Mouse (Mus musculus) liver, adult 2 months (tissue): Measurements from ENCODE around the gene Zbtb2. TPM values are rescaled to one million over a fixed set of nuclear protein-coding genes. Genes with fewer than 3 reads are reported as not detected.
"Not testable (repeated sequence)": the region's sequence is repeated elsewhere in the genome, so short reads cannot be mapped to it uniquely, and the experiment has no call there.

Source experiments
- DNase-seq: peaks from one replicate; pipeline ENCODE4 v3.0.0-alpha.2; 2011; ENCODE audit warnings: low read depth, low spot score; ENCODE audit errors: extremely low read depth
- H3K27ac ChIP-seq: fragments of 200-500 bp; replicated peaks from 2 replicates; pipeline ENCODE4 v1.5.1; 2012; ENCODE audit warnings: low read depth, mild to moderate bottlenecking, control low read depth, inconsistent platforms, low read length; ENCODE audit not compliant: insufficient read depth
- H3K27me3 ChIP-seq: fragments of 200-500 bp; 2 replicates; pipeline ENCODE4 v1.6.1; 2012; ENCODE audit warnings: mild to moderate bottlenecking, moderate library complexity, low read length, inconsistent platforms; ENCODE audit not compliant: control insufficient read depth, insufficient read depth
- H3K36me3 ChIP-seq: fragments of 200-500 bp; 2 replicates; pipeline ENCODE4 v1.6.1; 2012; ENCODE audit warnings: low read length, inconsistent platforms; ENCODE audit not compliant: control insufficient read depth, insufficient read depth
- H3K4me1 ChIP-seq: fragments of 200-500 bp; 2 replicates; pipeline ENCODE4 v1.6.1; 2011; ENCODE audit warnings: low read length; ENCODE audit not compliant: control insufficient read depth, insufficient read depth
- H3K4me3 ChIP-seq: fragments of 200-500 bp; 2 replicates; pipeline ENCODE4 v1.5.1; 2011; ENCODE audit warnings: low read depth, mild to moderate bottlenecking, control low read depth, low read length, moderate library complexity; ENCODE audit not compliant: insufficient read depth
- H3K79me2 ChIP-seq: fragments of 200-500 bp; 2 replicates; pipeline ENCODE4 v1.6.1; 2012; ENCODE audit warnings: inconsistent platforms, mild to moderate bottlenecking, low read length, moderate library complexity; ENCODE audit not compliant: control insufficient read depth, insufficient read depth
- H3K9ac ChIP-seq: fragments of 200-500 bp; 2 replicates; pipeline ENCODE4 v1.6.1; 2012; ENCODE audit warnings: low read depth, mild to moderate bottlenecking, control low read depth, inconsistent platforms, low read length
- CTCF ChIP-seq: fragments of 200-500 bp; IDR thresholded peaks from 2 replicates; pipeline ENCODE4 v1.5.1; 2011; ENCODE audit warnings: low read depth, low read length, control low read depth
- POLR2A ChIP-seq: fragments of 200-500 bp; IDR thresholded peaks from 2 replicates; pipeline ENCODE4 v1.6.1; 2011; ENCODE audit warnings: low read length, control low read depth; ENCODE audit not compliant: insufficient read depth; ENCODE audit errors: extremely low read depth
- WGBS: fragments of 180-500 bp; shearing (Covaris S2); methylation state at CpG from one replicate; pipeline ENCODE4 v1.1.7; 2018; 5-methylcytosine and 5-hydroxymethylcytosine counted together
- polyA plus RNA-seq: library from polyadenylated mRNA; depleted of rRNA; stranded (reverse); fragments of >200 nt; gene quantifications from 2 replicates; pipeline ENCODE4 v1.2.3, GENCODE M21; 2012; rRNA removed
- total RNA-seq: library from RNA; depleted of rRNA; stranded (reverse); fragments of >200 nt; gene quantifications from 2 replicates; pipeline ENCODE4 v1.2.3, GENCODE M21; 2014; rRNA removed

The Zbtb2 gene
- total RNA-seq (2.4 and 3.0 TPM in 2 replicates), polyA plus RNA-seq (2.5 and 3.4 TPM in 2 replicates)

GRCm38 (mm10) chr10:4387701-4388383 is at the start of gene Zbtb2:
Zbtb2 (minus strand) TSS chr10:4388108.
- peaks cover under 1% of the 10 kb centered on the region; the same call in 1 of the 2 replicates for H3K36me3 ChIP-seq
- H3K79me2 ChIP-seq, result peaks cover 34% of the 10 kb centered on the region; the same call in 1 of the 2 replicates
- H3K9ac ChIP-seq, result peak within 1 kb of the TSS; percentile 98
- H3K27ac ChIP-seq, result peak within 1 kb of the TSS; percentile 98
- DNase-seq, result no peak
- H3K4me3 ChIP-seq, result peak within 1 kb of the TSS; percentile 94
- no peaks in the 10 kb centered on the region for H3K27me3 ChIP-seq
- H3K4me1 ChIP-seq, result peaks cover 30% of the 10 kb centered on the region
- TF ChIP-seq POLR2A (no peak), CTCF (no peak)
- under 1% methylated on average over 53 of the region's 87 CpGs for WGBS

- no peak for DNase-seq
- H3K36me3 ChIP-seq, result peaks cover 20% of the 10 kb centered on the region
- TF ChIP-seq CTCF, result no peak
- no peak for TF ChIP-seq POLR2A
Measured at GRCm38 (mm10) chr10:4435416-4435815, 47.5 kb upstream of the Zbtb2 start.

GRCm38 (mm10) chr10:4433871-4434270 is 46.0 kb upstream of the Zbtb2 start:
- peaks cover 12% of the 10 kb centered on the region; the same call in 1 of the 2 replicates for H3K79me2 ChIP-seq
- not testable (repeated sequence) for H3K9ac ChIP-seq, H3K27me3 ChIP-seq, H3K27ac ChIP-seq, H3K4me3 ChIP-seq, DNase-seq, H3K36me3 ChIP-seq, H3K4me1 ChIP-seq
- 86% methylated on average over 2 of the region's 2 CpGs for WGBS

More at GRCm38 (mm10) chr10:4435416-4435815, 47.5 kb upstream of the Zbtb2 start:
- no peaks in the 10 kb centered on the region for H3K27me3 ChIP-seq
- H3K79me2 ChIP-seq, result peaks cover 4% of the 10 kb centered on the region; the same call in 1 of the 2 replicates
- H3K4me3 ChIP-seq, result no peak overlapping the region
- 83% methylated on average over 3 of the region's 3 CpGs for WGBS
- H3K4me1 ChIP-seq, result peaks cover 4% of the 10 kb centered on the region; the same call in 1 of the 2 replicates
- H3K9ac ChIP-seq, result no peak overlapping the region
- no peak overlapping the region for H3K27ac ChIP-seq

GRCm38 (mm10) chr10:4432996-4433755 is 45.3 kb upstream of the Zbtb2 start:
- DNase-seq, result peak; percentile 50
- Histone ChIP-seq H3K27me3 (no peaks in the 10 kb centered on the region), H3K4me1 (peaks cover 4% of the 10 kb centered on the region; the same call in 1 of the 2 replicates), H3K79me2 (peaks cover 7% of the 10 kb centered on the region; the same call in 1 of the 2 replicates), H3K27ac (peak overlapping the region; percentile 89), H3K9ac (peak overlapping the region; percentile 73), H3K4me3 (peak overlapping the region; percentile 67), H3K36me3 (peaks cover 9% of the 10 kb centered on the region)
- whole genome bisulfite sequencing, result 6% methylated on average over 19 of the region's 19 CpGs
- no peak for TF ChIP-seq POLR2A
- no peak for TF ChIP-seq CTCF

- TF ChIP-seq CTCF, result no peak
- TF ChIP-seq POLR2A, result peak; percentile 74
- Histone ChIP-seq H3K36me3 (peaks cover 2% of the 10 kb centered on the region), H3K4me3 (peak within 1 kb of the TSS; percentile 67), H3K27me3 (no peaks in the 10 kb centered on the region), H3K4me1 (peaks cover 4% of the 10 kb centered on the region; the same call in 1 of the 2 replicates), H3K27ac (peak within 1 kb of the TSS; percentile 89), H3K79me2 (peaks cover 7% of the 10 kb centered on the region; the same call in 1 of the 2 replicates), H3K9ac (peak within 1 kb of the TSS; percentile 73)
- WGBS, result under 1% methylated on average over 71 of the region's 75 CpGs
- peak; percentile 87 for DNase-seq
Measured at GRCm38 (mm10) chr10:4432123-4432931, 44.4 kb upstream of the Zbtb2 start, which contains the start of the genes Rmnd1 and Armt1. Rmnd1 (minus strand) TSS chr10:4432388. Armt1 (plus strand) TSS chr10:4432467.
